Mouse (Mus musculus) mature B cell (primary cell): ENCODE data around the gene Nebl.

Experiments used
- in situ Hi-C: fragments of 300-500 bp; cut with MboI; formaldehyde crosslinking; loops from 2 replicates; pipeline ENCODE4 v1.14.3; 2019

Gene Nebl

GRCm38 (mm10) chr2:17705964-17706363, 25.3 kb downstream of the Nebl start:
- in situ Hi-C loops = no loop called here

GRCm38 (mm10) chr2:17705426-17705825, 25.8 kb downstream of the Nebl start:
- in situ Hi-C loops = no loop called here

GRCm38 (mm10) chr2:17703170-17703512, 28.1 kb downstream of the Nebl start:
- in situ Hi-C loops = no loop called here

GRCm38 (mm10) chr2:17702481-17703169, 28.6 kb downstream of the Nebl start:
- in situ Hi-C loops = no loop called here

- in situ Hi-C loops = no loop called here
These were observed 32.8 kb downstream of the Nebl start for GRCm38 (mm10) chr2:17698161-17699087.

GRCm38 (mm10) chr2:17692926-17693325, 38.3 kb downstream of the Nebl start:
- in situ Hi-C loops = no loop called here

GRCm38 (mm10) chr2:17690264-17690663, 41.0 kb downstream of the Nebl start:
- in situ Hi-C loops = no loop called here

- in situ Hi-C loops = no loop called here
These were observed 44.1 kb downstream of the Nebl start for GRCm38 (mm10) chr2:17687141-17687540.

GRCm38 (mm10) chr2:17683326-17684040, 47.8 kb downstream of the Nebl start:
- in situ Hi-C loops = no loop called here

- in situ Hi-C loops = no loop called here
These were observed 59.1 kb downstream of the Nebl start for GRCm38 (mm10) chr2:17672156-17672555.

GRCm38 (mm10) chr2:17671566-17671965, 59.7 kb downstream of the Nebl start:
- in situ Hi-C loops = no loop called here

GRCm38 (mm10) chr2:17669953-17670352, 61.3 kb downstream of the Nebl start:
- in situ Hi-C loops = no loop called here

- in situ Hi-C loops = no loop called here
These were observed 62.3 kb downstream of the Nebl start for GRCm38 (mm10) chr2:17669000-17669399.

GRCm38 (mm10) chr2:17658176-17658575, 73.1 kb downstream of the Nebl start:
- in situ Hi-C loops = no loop called here

- in situ Hi-C loops = no loop called here
These were observed 81.0 kb downstream of the Nebl start for GRCm38 (mm10) chr2:17650147-17650834.

GRCm38 (mm10) chr2:17649728-17650127, 81.5 kb downstream of the Nebl start:
- in situ Hi-C loops = no loop called here

- in situ Hi-C loops = no loop called here
These were observed 86.7 kb downstream of the Nebl start for GRCm38 (mm10) chr2:17644282-17645262.

GRCm38 (mm10) chr2:17643869-17644268, 87.4 kb downstream of the Nebl start:
- in situ Hi-C loops = no loop called here

- in situ Hi-C loops = no loop called here
These were observed 88.5 kb downstream of the Nebl start for GRCm38 (mm10) chr2:17642770-17643169.

- in situ Hi-C loops = no loop called here
These were observed 90.4 kb downstream of the Nebl start for GRCm38 (mm10) chr2:17640861-17641260.

GRCm38 (mm10) chr2:17638631-17639030, 92.6 kb downstream of the Nebl start:
- in situ Hi-C loops = no loop called here
